Mouse (Mus musculus): Measurements from ENCODE around the gene Trim30c.
"Not testable (repeated sequence)": the region's sequence is repeated elsewhere in the genome, so short reads cannot be mapped to it uniquely, and the experiment has no call there.

DNA sequence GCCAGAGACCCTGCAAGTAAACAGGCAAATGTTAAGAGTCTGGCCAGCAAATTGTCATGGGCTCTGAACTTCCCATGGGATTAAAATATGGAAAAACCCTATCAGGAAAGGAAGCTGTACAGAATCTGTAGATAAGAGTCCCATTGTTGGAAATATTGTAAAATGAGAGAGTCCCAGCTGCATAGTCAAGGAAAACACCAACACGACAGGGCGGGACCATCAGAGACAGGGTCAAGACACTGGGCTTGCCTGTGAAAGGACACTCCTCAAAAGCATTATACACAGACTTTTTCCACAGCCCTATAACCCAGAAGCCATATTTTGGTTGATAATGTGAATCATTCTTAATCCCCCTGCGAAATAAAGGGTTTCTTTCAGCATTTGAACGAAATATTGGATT, 59.9 kb downstream of the Trim30c start:
- TF ChIP-seq CTCF (IDR thresholded peaks at IDR 0.05; ENCODE audit: low read depth, low read length); POLR2A (IDR thresholded peaks at IDR 0.05; ENCODE audit: extremely low read depth, insufficient read depth, low read length): not testable (repeated sequence)
